Mouse (Mus musculus) embryo, embryonic 11 days (tissue): ENCODE results near the gene Arl16.
"Not testable (repeated sequence)": the region's sequence is repeated elsewhere in the genome, so short reads cannot be mapped to it uniquely, and the experiment has no call there.

Source experiments
- DNase-seq: peaks from one replicate; pipeline ENCODE4 v3.0.0-alpha.2; 2015

Arl16 gene

DNA sequence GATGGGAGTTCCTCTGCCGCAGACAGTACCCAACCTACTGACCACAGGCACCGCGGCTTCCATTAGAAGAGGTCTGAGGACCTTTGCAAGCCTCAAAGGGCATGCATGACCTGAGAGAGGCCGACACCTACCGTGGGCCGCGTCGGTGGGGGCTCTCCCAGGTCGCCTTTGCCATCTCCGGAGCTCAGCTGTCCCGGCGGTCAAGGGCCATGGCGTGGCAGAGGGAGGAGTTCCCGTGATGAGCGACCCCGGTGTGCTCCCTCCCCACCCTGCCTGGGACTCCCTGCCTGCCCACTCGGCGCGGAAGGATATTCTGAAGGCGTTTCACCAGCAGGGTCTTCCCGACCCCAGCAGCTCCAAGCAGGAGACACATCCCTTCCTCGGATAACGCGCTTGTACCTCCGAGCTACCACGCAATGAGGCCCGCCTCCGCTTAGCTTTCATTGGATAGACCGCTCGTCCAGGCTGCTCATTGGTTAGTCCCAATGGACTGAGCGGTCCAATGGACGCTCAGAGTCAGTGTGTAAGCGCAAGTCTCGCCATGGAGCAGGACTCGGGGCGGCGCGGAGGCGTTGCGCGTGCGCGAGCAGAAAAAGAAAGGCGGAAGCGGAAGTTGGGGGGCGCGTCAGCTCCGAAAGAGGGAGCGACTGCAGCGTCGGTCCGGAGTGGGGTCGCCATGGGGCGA, at the start of gene Arl16:
Gene Arl16, minus strand, starts transcription at position 557 of the 685 bp plus-strand sequence.
- peak; percentile 99 for DNase-seq

GRCm38 (mm10) chr11:120517147-120517546, 49.7 kb upstream of the Arl16 start:
- no peak for DNase-seq

DNA sequence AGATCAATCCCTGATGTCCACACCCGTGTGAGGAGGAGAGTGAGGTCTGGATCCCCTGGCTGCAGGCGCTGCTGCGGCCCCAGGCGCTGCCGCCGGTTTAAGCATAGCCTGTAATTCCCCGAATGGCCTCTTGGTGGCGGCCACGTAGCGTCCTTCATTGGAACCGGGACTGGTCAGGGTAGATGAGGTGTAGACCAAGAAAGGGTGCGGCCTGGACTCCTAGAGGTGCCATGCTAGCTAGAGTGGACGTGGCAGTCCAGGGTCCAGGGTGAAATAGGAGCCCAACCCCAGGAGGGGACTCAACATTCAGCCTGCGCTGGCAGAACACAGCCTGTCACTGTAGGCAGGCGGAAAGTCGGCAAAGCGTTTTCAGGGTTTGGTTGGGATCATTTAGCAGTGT, 48.2 kb upstream of the Arl16 start:
- peak; percentile 88 for DNase-seq

GRCm38 (mm10) chr11:120514262-120514661, 46.9 kb upstream of the Arl16 start:
- not testable (repeated sequence) for DNase-seq

GRCm38 (mm10) chr11:120512790-120513453, 45.5 kb upstream of the Arl16 start:
- DNase-seq: peak; percentile 60

DNA sequence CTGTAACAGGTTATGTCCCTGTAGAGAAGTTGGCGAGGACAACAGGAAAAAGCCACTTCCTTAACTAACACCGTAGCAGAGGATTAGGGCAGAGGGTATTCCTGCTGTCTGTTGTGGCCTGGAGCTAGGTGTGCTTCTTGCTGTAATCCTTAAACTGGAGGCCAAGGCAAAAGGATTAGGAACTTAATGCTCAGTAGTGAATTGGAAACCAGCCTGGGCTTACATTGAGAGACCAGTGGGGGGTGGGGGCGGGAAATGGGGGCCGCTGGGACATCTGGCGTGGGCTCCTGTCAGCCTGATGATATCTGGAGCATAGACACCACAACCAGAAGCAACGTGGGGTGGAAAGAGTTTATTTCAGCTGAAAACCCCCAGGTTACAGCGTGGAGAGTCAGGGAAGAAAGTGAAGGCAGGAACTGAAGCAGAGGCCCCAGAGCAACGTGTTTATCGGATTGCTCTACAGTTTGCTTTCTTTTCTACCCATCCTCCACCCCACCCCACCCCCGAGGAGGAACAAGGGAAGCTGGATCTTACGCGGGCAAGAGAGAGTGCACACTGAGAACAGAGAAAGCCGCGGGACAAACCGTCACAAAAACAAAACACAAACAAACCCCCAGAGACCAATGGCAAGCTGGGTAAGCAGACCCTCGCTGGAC, 43.1 kb upstream of the Arl16 start:
- DNase-seq: peak; percentile 36

DNA sequence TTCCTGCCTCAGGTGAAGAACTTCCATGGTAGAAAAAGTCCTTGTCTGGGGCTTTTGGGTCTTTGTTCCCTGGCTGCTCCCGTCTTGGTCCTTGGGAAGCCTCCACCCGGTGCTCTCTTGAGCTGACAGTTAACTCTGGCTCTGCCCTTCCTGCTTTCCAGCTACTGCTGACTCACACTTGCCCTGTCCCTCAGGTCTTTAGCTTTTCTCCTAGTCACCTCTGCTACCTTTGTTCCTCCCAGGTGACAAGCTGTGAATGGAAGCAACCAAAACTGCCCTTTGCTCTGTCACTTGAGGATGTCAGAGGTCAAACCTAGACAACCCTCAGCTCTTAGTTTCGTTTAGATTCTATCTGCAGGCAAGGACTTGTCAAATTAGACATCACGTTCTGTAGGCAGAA, 42.5 kb upstream of the Arl16 start:
- no peak for DNase-seq

- DNase-seq: no peak
These were observed 41.0 kb upstream of the Arl16 start for GRCm38 (mm10) chr11:120508290-120508870.

DNA sequence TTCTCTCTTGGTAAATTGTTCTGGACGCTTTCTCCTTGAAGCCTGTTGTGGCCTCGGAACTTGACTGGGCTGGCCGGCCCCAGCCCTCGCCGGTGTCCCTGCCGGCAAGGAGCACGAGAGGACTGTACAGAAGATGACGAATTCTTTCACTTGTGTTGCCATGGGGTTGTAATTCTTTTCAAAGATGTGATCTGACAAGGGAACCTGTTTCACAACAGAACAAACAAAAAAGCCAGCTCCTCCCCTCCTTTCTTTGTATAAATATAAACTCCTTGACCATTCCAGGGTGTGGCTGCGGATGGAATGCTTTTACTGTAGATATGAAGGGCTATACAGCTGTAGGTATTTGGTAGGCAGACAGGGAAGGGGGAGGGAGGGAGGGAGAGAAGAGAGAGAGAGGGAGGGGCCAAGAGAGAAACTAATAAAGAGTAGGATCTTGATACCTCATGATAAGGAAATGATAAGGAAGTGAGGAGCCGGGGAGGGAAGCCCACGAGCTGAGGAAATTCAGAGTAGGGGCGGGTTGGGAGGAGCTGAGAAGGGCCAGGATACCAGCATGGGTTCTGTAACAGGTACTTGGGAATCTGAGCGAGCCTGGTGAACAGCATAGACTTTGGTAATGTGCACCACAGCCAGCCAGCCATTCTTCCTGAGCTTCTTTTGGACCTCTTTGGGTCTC, 40.3 kb upstream of the Arl16 start:
- no peak for DNase-seq

DNA sequence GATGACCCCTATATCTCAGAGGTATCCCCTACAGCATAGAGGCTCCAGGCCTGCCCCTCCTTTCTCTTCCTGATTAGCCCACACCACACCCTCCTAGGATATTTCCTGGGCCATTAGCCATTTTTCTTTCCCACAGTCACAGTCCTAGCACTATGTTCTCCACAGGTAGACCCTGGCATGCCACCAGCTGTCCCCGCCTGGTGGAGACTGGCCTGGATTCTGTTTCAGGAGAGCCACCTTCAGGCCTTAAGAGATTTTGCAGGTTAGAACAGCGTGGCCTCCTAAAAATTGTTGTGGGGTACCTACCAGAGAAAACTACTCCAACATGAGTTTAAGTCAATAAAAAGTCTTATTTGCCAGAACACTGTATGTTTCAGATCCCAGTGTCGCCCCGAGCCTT, 39.5 kb upstream of the Arl16 start:
- peak; percentile 24 for DNase-seq

DNA sequence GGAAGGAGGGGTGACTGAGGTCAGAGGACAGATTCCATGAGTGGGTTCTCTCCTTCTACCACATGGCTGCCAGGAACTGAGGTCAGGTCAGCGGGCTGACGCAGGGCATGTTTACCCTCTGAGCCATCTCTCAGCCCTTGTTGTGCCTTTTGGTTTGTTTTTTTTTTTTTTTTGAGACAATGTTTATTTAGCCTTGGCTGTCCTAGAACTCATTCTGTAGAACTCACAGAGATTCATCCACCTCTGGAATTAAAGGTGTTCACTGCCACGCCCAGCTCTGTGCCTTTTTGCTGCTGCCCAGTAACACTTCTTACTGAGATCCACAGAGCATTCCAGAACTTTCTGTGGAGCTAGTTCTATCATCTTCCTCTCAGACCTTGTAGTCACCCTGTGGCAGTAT, 38.3 kb upstream of the Arl16 start:
- DNase-seq: no peak

GRCm38 (mm10) chr11:120501701-120502100, 34.3 kb upstream of the Arl16 start:
- no peak for DNase-seq

DNA sequence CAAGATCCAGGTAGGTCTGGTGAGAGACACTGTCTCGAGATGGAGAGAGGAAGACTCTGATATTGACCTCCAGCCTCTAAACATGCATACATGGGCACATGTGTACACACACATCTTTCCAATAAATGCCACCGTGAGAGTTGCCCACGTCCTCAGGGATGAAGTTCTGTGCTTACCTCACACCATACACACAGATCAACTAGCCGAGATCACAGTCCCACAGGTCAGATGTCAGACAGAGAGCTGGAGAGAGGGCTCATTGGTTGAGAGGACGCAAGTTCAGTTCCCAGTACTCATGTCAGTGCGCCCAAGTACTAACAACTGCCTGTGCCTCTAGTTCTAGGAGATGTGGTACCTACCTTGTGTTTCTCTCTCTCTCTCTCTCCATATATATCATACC, 33.6 kb upstream of the Arl16 start:
- DNase-seq: no peak

- DNase-seq: no peak
These were observed 33.0 kb upstream of the Arl16 start for GRCm38 (mm10) chr11:120500357-120500756.

GRCm38 (mm10) chr11:120499894-120500293, 32.5 kb upstream of the Arl16 start:
- no peak for DNase-seq

- DNase-seq: no peak
These were observed 31.5 kb upstream of the Arl16 start for GRCm38 (mm10) chr11:120498891-120499290.

DNA sequence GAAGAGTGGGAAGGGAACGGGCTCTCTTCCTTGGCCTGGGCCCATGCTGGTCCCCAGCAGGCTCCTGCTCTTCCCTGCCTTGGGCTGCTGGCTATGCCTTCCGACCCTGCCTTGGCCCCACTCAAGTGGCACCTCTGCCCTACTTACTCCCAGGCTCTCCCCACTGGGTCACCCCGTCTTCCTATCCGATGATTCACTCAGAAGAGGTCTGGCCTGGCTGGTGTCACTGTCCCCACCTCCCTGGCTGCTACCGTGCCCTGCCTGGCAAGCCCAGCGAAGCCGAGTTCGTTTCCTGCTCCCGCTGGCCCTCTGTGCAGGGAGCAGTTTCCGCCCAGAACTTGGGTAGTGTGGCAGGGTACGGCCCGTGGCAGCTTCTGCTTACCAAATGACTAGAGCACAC, 30.8 kb upstream of the Arl16 start:
- DNase-seq: no peak

DNA sequence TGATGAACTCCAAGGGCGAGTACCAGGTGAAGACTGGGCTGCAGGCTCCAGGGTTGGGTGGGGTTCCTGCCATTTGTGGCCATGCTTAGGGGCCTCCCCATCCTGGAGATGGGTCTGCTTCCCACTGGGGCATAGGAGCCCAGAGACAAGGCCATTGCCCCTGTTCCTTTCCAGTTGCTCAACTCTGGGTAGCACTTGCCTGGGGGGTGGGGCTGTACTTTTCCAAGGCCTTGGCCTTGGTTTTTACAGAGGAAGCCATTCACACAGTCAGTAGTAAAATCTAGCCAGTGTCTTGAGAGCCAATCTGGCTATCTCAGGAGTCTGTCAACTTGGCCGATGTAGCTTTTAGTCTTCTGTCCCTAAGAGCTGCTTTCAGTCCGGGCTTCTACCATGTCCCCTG, 30.0 kb upstream of the Arl16 start:
- DNase-seq: no peak

DNA sequence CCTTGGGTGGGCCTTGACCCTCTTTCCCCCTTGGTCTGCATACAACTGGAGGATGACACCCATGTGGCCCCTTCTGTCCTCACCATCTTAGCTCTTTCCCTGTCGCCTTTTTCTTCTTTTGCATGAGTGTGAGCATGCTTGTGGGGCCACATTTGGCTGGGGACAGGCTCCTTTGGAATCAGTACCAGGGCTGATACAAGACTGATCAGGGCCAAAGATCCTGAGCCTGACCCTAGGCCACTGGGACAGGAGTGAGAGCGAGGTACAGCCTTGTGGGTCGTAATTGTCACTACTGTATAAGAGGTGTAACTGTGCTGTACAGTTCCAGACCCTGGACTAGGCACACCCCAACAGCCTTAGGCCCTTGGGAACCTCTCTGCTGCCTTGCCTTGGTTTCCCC, 26.5 kb upstream of the Arl16 start:
- no peak for DNase-seq

DNA sequence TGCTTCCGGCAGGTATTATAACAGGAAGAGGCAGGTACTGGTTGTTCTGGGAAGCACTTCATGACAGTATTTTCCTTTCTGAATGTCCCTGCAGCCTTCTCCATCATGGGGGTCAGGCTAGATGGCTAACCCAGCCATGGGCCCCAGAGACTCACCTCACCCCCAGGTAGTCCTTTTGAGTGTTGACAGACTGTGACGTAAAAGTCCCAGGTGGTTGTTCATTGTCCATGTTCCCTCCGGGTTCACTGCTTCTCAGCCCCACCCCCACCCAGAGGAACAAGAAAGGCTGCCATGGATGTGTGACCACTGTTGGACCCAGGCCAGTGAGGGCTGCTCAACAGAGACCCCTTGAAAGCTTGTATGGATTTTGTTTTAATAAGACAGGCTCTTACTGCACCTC, 25.9 kb upstream of the Arl16 start:
- no peak for DNase-seq

GRCm38 (mm10) chr11:120492878-120493203, 25.4 kb upstream of the Arl16 start:
- no peak for DNase-seq

DNA sequence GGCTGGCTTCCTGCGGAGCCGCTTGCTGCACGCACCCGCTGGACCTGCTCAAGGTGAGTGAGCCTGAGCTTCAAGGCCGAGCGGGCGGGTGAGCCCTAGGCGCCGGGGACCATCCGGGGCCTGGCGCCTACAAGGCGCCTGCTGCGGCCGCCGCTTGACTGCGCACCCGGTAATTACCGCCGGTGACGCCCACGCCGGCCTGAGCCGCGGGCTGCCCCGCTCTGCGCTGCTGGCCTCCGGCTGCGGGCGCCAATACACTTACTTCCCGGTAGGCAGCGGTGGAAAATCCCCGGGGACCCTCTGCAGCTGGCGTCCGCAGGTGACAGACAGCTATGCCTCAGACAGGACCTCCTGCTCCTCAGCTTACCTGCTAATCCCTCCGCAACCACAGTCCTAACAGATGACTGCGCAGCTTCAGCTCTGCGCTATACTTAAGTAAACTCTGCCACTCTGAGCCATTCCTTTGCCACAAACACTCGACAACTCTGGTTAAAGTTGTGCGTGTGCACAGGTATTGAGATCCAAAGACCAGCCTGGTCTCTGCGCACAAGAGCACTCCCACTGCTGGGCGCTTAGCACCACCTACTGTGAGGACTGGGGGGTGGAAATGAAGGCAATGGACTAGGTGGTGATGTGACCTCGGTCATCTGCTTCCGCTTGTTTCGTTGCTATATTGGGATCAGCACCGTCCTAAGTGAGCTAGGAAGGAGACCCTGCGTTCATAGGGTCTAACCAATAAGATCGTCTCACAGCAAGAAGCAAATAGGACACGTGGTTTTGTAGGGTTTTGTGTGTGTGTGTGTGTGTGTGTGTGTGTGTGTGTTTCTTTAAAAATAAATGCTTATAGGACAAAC, 24.8 kb upstream of the Arl16 start:
- DNase-seq: peak; percentile 60
